Mouse (Mus musculus): ENCODE results near the gene Dhx38. TPM values are rescaled to one million over a fixed set of nuclear protein-coding genes. Genes with fewer than 3 reads are reported as not detected.

The Dhx38 gene
- polyA plus RNA-seq (2016; fragmentation: Nextera tagmentation; extraction: Ambion mirVana), result 32.7 and 35.9 TPM in 2 replicates

- Histone ChIP-seq H3K9me3 (no peaks in the 10 kb centered on the region), H3K9ac (peak within 1 kb of the TSS; percentile 85), H3K27me3 (no peaks in the 10 kb centered on the region), H3K27ac (peak within 1 kb of the TSS; percentile 92), H3K36me3 (replicated peaks) (peaks cover 25% of the 10 kb centered on the region), H3K4me3 (replicated peaks) (peak within 1 kb of the TSS; percentile 89), H3K4me1 (peaks cover 22% of the 10 kb centered on the region), H3K4me2 (peak within 1 kb of the TSS; percentile 87)
- ATAC-seq (ENCODE audit: low FRiP score), result peak; percentile 100
- whole genome bisulfite sequencing, result under 1% methylated on average over 52 of the region's 52 CpGs
Measured at GRCm38 (mm10) chr8:109565498-109566333, at the start of gene Dhx38, which contains the start of gene Txnl4b. TSS of gene Dhx38 (minus strand) at chr8:109565861. TSS of gene Txnl4b (plus strand) at chr8:109565892.

DNA sequence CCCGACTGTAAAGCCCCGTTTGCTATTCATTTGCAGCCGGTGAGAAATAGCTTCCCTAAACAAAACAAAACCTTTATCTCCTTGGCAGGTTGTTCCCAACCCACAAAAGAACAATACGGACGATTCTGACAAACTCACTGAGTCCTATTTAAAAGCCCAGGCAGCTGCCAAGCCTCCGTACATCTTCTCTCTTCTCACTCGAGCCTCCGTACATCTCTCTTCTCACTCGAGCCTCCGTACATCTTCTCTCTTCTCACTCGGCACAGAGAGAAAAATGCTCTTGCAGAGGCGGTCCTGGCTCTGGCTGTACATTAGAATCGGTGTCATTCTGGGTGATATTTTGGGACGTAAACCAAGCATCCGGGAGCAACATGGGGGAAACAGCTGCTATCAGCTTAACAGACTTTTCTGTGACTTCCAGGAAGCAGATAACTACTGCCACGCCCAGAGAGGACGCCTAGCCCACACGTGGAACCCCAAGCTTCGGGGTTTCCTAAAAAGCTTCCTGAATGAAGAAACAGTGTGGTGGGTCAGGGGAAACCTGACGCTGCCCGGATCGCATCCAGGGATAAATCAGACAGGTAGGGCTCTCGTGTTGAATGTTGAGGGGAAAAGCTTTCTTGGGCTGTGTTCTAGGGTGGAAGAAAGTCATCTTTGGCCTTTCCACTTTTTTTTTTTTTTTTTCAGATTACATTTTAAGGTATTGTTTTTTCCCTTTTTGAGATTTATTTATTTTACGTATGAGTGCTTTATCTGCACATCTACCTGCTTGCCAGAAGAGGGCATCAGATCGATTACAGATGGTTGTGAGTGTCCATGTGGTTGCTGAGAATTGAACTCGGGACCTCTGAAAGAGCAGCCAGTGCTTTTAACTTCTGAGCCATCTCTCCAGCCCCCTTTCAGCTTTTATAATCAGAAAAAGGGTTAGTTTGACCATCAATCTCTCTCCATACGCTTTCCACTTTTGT is 48.9 kb upstream of the Dhx38 start, which contains the start of gene Pkd1l3:
TSS of gene Pkd1l3 (plus strand) at position 275 of the 968 bp plus-strand sequence.
- no peak within 1 kb of the TSS for H3K4me2 ChIP-seq
- WGBS, result 66% methylated on average over 27 of the region's 27 CpGs
- no peak within 1 kb of the TSS for H3K4me3 ChIP-seq (replicated peaks)

GRCm38 (mm10) chr8:109609153-109609502 is 43.5 kb upstream of the Dhx38 start:
- H3K4me2 ChIP-seq, result peak overlapping the region; percentile 70
- H3K9me3 ChIP-seq, result no peaks in the 10 kb centered on the region
- no peak for ATAC-seq (ENCODE audit: low FRiP score)
- peaks cover 13% of the 10 kb centered on the region for H3K36me3 ChIP-seq (replicated peaks)
- H3K9ac ChIP-seq, result peak overlapping the region; percentile 72
- H3K27ac ChIP-seq, result peak overlapping the region; percentile 98
- H3K27me3 ChIP-seq, result peaks cover 4% of the 10 kb centered on the region; the same call in 1 of the 2 replicates
- peak overlapping the region; percentile 61 for H3K4me3 ChIP-seq (replicated peaks)
- whole genome bisulfite sequencing, result 24% methylated on average over 5 of the region's 5 CpGs
- H3K4me1 ChIP-seq, result peaks cover 11% of the 10 kb centered on the region

More for the DNA sequence above, 48.9 kb upstream of the Dhx38 start, which contains the start of gene Pkd1l3:
- ATAC-seq (ENCODE audit: low FRiP score), result no peak
- Histone ChIP-seq H3K27me3 (peaks cover 4% of the 10 kb centered on the region; the same call in 1 of the 2 replicates), H3K36me3 (replicated peaks) (no peaks in the 10 kb centered on the region), H3K4me1 (no peaks in the 10 kb centered on the region), H3K27ac (no peak within 1 kb of the TSS), H3K9me3 (no peaks in the 10 kb centered on the region), H3K9ac (no peak within 1 kb of the TSS)

DNA sequence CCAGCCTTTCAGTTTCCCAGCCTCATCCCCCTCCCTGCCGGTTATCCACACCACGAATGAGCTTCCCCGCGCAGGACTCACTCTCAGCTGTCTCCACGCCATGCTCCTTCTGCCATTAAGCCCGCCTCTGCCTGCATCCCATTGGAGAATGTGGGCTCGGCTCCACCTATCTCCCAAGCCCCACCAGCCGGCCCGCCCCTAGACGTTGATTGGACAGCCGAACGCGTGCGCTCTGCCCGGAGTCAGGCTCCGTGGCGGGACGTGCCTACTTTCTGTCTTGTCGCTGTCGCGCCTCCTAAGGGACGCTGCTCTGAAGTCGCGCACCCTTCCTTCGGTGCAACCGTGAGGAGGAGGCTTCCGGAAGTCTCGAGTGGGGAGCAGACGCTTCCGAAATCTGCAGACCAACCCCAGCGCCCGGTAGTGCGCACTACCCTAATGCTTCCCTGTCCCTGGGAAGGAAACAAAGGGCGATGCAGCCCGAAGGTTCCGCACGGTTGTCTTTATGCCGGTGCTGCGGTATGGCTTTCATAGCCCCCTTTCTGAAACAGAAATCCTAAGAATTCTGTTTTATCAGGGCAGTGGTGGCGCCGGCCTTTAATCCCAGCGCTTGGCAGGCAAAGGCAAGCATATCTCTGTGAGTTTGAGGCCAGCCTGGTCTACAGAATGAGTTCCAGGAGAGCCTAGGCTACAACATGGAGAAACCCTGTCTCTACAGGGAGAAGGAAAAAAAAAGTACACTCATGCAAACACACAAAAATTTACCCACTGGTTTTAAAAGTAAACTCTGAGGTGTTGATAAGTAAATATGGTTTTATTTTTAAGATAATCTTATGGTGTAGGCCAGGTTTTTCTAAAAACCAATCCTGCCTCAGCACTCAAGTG is 42.9 kb upstream of the Dhx38 start, which contains the start of gene Dhodh:
TSS of gene Dhodh (minus strand) at position 403 of the 882 bp plus-strand sequence.
- Histone ChIP-seq H3K27me3 (peaks cover 4% of the 10 kb centered on the region; the same call in 1 of the 2 replicates), H3K4me2 (peak within 1 kb of the TSS; percentile 70), H3K9me3 (no peaks in the 10 kb centered on the region), H3K4me3 (replicated peaks) (peak within 1 kb of the TSS; percentile 61), H3K36me3 (replicated peaks) (peaks cover 20% of the 10 kb centered on the region), H3K9ac (peak within 1 kb of the TSS; percentile 72), H3K27ac (peak within 1 kb of the TSS; percentile 98), H3K4me1 (peaks cover 11% of the 10 kb centered on the region)
- ATAC-seq (ENCODE audit: low FRiP score), result peak; percentile 99
- WGBS, result under 1% methylated on average over 42 of the region's 42 CpGs

- H3K36me3 ChIP-seq (replicated peaks), result peaks cover 28% of the 10 kb centered on the region
- WGBS, result 17% methylated on average over 12 of the region's 12 CpGs
- H3K9me3 ChIP-seq, result no peaks in the 10 kb centered on the region
- H3K4me3 ChIP-seq (replicated peaks), result peak overlapping the region; percentile 61
- peak overlapping the region; percentile 70 for H3K4me2 ChIP-seq
- no peak overlapping the region; the same call in 1 of the 2 replicates for H3K27ac ChIP-seq
- H3K9ac ChIP-seq, result peak overlapping the region; percentile 72
- ATAC-seq (ENCODE audit: low FRiP score), result no peak
- 0 out of 2 replicates have a peak, but pooled peaks cover 4% of the 10 kb centered on the region for H3K27me3 ChIP-seq
- peaks cover 11% of the 10 kb centered on the region for H3K4me1 ChIP-seq
Measured at GRCm38 (mm10) chr8:109607650-109608049, 42.0 kb upstream of the Dhx38 start.

- peaks cover 35% of the 10 kb centered on the region for H3K36me3 ChIP-seq (replicated peaks)
- H3K9ac ChIP-seq, result no peak overlapping the region
- no peak for ATAC-seq (ENCODE audit: low FRiP score)
- no peak overlapping the region for H3K4me2 ChIP-seq
- H3K27ac ChIP-seq, result no peak overlapping the region
- H3K9me3 ChIP-seq, result no peaks in the 10 kb centered on the region
- H3K4me3 ChIP-seq (replicated peaks), result no peak overlapping the region
- 0 out of 2 replicates have a peak, but pooled peaks cover 4% of the 10 kb centered on the region for H3K27me3 ChIP-seq
- 82% methylated on average over 2 of the region's 2 CpGs for WGBS
- peaks cover 11% of the 10 kb centered on the region for H3K4me1 ChIP-seq
Measured at GRCm38 (mm10) chr8:109606725-109607124, 41.1 kb upstream of the Dhx38 start.

DNA sequence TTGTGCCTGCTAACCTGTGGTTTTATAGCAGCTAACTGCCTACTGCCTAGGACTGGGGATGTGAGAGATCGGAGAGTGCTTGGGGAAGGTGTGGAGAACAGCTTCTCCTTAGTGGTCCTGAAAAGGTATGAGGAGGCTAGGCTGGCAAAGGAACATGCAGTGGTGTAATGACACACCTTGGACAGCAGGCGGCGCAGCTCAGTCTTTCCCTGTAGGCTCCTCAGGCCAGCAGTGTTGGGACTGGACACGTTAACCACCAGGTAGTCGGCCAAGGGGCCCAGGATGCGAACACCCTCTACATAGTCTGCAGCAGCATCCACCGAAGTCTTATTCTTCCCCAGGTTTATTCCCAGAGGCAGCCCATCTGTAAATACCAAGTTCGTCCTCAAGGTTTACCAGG is 30.2 kb upstream of the Dhx38 start:
- H3K9me3 ChIP-seq, result no peaks in the 10 kb centered on the region
- H3K27me3 ChIP-seq, result no peaks in the 10 kb centered on the region
- no peak overlapping the region for H3K9ac ChIP-seq
- H3K4me2 ChIP-seq, result no peak overlapping the region
- no peaks in the 10 kb centered on the region for H3K4me1 ChIP-seq
- WGBS, result 47% methylated on average over 8 of the region's 8 CpGs
- H3K36me3 ChIP-seq (replicated peaks), result peaks cover 50% of the 10 kb centered on the region
- no peak overlapping the region for H3K4me3 ChIP-seq (replicated peaks)
- ATAC-seq (ENCODE audit: low FRiP score), result no peak
- H3K27ac ChIP-seq, result no peak overlapping the region

DNA sequence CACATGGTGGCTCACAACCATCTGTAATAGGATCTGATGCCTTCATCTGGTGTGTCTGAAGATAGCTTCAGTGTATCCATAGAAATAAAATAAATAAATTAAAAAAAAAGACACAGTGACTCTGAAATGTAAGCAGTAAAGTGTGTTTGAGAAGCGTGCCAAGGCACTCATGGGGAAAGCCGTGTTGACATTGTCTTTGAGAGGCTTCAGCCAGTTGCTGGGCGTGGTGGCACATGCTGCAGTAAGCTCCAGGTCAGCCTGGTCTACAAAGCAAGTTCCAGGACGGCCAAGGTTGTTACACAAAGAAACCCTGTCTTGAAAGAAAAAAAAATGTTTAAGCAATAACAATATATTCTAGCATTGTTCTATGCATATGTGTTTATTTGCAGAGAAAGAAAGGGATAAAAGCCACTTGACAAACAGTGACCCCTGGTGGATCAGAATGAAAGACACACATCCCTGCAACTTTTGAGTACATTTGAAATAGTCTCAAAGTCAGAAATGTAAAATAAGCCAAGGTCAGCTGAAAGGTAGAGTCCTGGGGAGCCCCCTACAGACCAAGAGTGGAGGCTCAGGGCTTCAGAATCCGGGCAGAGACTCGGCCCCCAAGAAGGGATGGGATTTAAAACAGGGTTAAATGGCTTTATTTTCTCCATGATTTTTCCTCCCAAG is 27.6 kb upstream of the Dhx38 start:
- Histone ChIP-seq H3K9ac (no peak overlapping the region), H3K36me3 (replicated peaks) (peaks cover 43% of the 10 kb centered on the region), H3K27me3 (no peaks in the 10 kb centered on the region), H3K4me3 (replicated peaks) (no peak overlapping the region), H3K9me3 (no peaks in the 10 kb centered on the region), H3K27ac (no peak overlapping the region), H3K4me1 (no peaks in the 10 kb centered on the region), H3K4me2 (no peak overlapping the region)
- no peak for ATAC-seq (ENCODE audit: low FRiP score)
- WGBS, result 82% methylated on average over 6 of the region's 6 CpGs

- no peak overlapping the region for H3K4me2 ChIP-seq
- no peaks in the 10 kb centered on the region for H3K27me3 ChIP-seq
- no peaks in the 10 kb centered on the region for H3K9me3 ChIP-seq
- H3K36me3 ChIP-seq (replicated peaks), result peaks cover 43% of the 10 kb centered on the region
- H3K4me3 ChIP-seq (replicated peaks), result no peak overlapping the region
- WGBS, result 93% methylated on average over 5 of the region's 5 CpGs
- no peaks in the 10 kb centered on the region for H3K4me1 ChIP-seq
- ATAC-seq (ENCODE audit: low FRiP score), result no peak
- H3K9ac ChIP-seq, result no peak overlapping the region
- H3K27ac ChIP-seq, result no peak overlapping the region
Measured at GRCm38 (mm10) chr8:109592164-109592563, 26.5 kb upstream of the Dhx38 start.

DNA sequence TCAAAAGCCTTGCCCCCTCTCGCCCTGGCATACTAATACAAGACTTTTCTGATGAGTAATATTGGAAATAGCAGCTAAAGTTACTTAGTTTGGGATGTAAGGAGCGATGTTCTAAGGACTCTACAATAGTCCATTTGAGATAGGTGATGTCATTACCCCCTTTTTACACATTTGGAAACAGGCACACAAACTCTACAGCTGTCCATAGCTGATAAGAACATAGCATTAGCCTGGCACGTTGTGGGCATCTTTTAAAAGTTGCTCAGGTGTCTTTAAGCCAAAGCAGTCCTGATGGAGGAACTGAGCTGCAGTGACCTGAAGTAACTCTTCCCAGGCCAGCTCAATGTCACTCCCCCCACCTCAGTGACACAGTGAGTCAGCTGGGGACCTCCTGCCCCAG is 25.7 kb upstream of the Dhx38 start:
- Histone ChIP-seq H3K4me1 (no peaks in the 10 kb centered on the region), H3K9me3 (no peaks in the 10 kb centered on the region), H3K4me3 (replicated peaks) (no peak overlapping the region), H3K4me2 (no peak overlapping the region), H3K36me3 (replicated peaks) (peaks cover 39% of the 10 kb centered on the region), H3K27me3 (no peaks in the 10 kb centered on the region), H3K9ac (no peak overlapping the region), H3K27ac (no peak overlapping the region)
- ATAC-seq (ENCODE audit: low FRiP score), result no peak
- WGBS, result 90% methylated on average over 3 of the region's 3 CpGs

GRCm38 (mm10) chr8:109590901-109591300 is 25.2 kb upstream of the Dhx38 start:
- Histone ChIP-seq H3K9ac (no peak overlapping the region), H3K27ac (no peak overlapping the region), H3K4me2 (no peak overlapping the region), H3K4me3 (replicated peaks) (no peak overlapping the region), H3K27me3 (no peaks in the 10 kb centered on the region), H3K9me3 (no peaks in the 10 kb centered on the region), H3K4me1 (no peaks in the 10 kb centered on the region), H3K36me3 (replicated peaks) (peaks cover 39% of the 10 kb centered on the region)
- 90% methylated on average over 9 of the region's 9 CpGs for WGBS
- no peak for ATAC-seq (ENCODE audit: low FRiP score)

All from forebrain, embryonic 12.5 days (tissue).